Mouse (Mus musculus) neural tube, embryonic 12.5 days (tissue): ENCODE measurements around the gene Ccdc148. TPM values are rescaled to one million over a fixed set of nuclear protein-coding genes. Genes with fewer than 3 reads are reported as not detected.

Experiments
- ATAC-seq: fragments of 200-750 bp; cut with Nextera tagmentation; 2 replicates; pipeline ENCODE4 v1.8.0; 2017; ENCODE audit warnings: low read depth, mild to moderate bottlenecking, moderate TSS enrichment, moderate library complexity; ENCODE audit not compliant: low FRiP score
- H3K27ac ChIP-seq: fragments of 300-500 bp; sonication (generic); 2 replicates; pipeline ENCODE4 v1.5.1; 2016
- H3K27me3 ChIP-seq: fragments of 300-500 bp; sonication (generic); replicated peaks from 2 replicates; pipeline ENCODE4 v1.6.1; 2016; ENCODE audit warnings: mild to moderate bottlenecking
- H3K36me3 ChIP-seq: fragments of 300-500 bp; sonication (generic); 2 replicates; pipeline ENCODE4 v1.6.1; 2016; ENCODE audit warnings: mild to moderate bottlenecking
- H3K4me1 ChIP-seq: fragments of 300-500 bp; sonication (generic); 2 replicates; pipeline ENCODE4 v1.6.1; 2016
- H3K4me2 ChIP-seq: fragments of 300-500 bp; sonication (generic); replicated peaks from 2 replicates; pipeline ENCODE4 v1.6.1; 2016; ENCODE audit warnings: mild to moderate bottlenecking
- H3K4me3 ChIP-seq: fragments of 300-500 bp; sonication (generic); 2 replicates; pipeline ENCODE4 v1.5.1; 2016
- H3K9ac ChIP-seq: fragments of 300-500 bp; sonication (generic); 2 replicates; pipeline ENCODE4 v1.6.1; 2016; ENCODE audit warnings: mild to moderate bottlenecking
- H3K9me3 ChIP-seq: fragments of 300-500 bp; sonication (generic); 2 replicates; pipeline ENCODE4 v1.6.1; 2016; ENCODE audit warnings: mild to moderate bottlenecking
- WGBS: fragments of 180-500 bp; shearing (Covaris S2); methylation state at CpG from one replicate; pipeline ENCODE4 v1.1.7; 2016; 5-methylcytosine and 5-hydroxymethylcytosine counted together
- polyA plus RNA-seq: library from polyadenylated mRNA; unstranded; fragments of >200 nt; fragmentation: Nextera tagmentation; extraction: Ambion mirVana; gene quantifications from 2 replicates; pipeline ENCODE4 v1.2.1, GENCODE M21; 2016

The Ccdc148 gene
- polyA plus RNA-seq, 1 experiment from 2014 or later, result 1.4 TPM

DNA sequence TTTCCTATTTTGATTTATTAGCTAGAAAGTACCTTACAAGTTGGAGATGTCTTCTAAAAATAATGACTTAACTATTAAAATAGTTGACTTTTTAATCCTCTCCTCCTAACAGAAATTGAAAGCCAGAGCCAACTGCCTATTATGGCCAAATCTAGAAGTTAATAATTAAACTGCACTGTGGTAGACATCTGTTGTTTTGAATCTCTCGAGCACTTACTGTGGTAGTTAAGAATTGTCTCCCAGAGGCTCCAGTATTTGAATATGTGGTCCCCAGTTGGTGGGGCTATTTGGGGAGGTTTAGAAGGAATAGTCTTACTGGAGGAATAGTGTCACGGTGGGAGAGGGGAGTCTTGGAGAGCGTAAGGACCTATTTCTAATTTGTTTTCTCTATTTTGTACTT lies 319.5 kb downstream of the Ccdc148 start:
- Histone ChIP-seq H3K9ac (no peak overlapping the region), H3K4me3 (no peak overlapping the region), H3K27ac (no peak overlapping the region), H3K4me1 (no peaks in the 10 kb centered on the region), H3K9me3 (no peaks in the 10 kb centered on the region), H3K4me2 (no peak overlapping the region), H3K36me3 (no peaks in the 10 kb centered on the region), H3K27me3 (no peaks in the 10 kb centered on the region)
- ATAC-seq, result no peak
- WGBS, result 46% methylated on average over 3 of the region's 3 CpGs

DNA sequence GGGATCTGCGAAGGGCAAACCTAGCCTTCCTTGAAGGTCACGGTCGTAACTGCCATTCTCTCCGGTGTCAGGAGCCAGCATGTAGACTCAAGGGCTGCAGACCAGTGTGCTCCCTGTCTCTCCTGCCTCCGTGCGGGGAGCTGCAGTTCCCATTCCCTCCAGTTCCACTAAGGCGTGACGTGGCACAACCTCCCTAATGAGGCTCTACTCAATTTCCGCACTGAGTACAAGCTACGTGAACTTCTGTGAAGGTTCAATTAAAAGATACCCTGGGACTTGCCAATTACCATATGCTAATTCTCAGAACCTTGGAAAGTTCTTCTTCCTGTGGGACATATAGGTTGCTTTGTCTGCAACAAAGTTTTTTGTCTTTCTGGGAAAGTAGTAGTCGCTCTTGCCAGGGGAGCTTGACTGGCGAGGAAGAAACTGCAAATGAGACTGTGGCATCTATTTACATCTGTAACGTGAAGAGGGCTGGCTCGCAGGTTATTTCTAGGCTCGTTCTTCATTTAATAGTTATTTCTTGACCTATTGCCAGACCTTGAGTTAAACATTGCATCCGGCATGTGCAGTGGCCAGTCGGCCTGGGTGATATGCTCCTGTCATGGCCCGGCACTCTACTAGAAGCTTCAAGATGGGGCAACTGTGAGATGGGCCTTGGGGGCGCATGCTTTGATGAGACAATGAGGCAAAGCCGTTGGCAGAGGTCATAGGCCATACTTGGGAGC lies 328.1 kb downstream of the Ccdc148 start:
- no peak for ATAC-seq
- Histone ChIP-seq H3K9ac (no peak overlapping the region), H3K4me3 (no peak overlapping the region), H3K4me2 (no peak overlapping the region), H3K27ac (no peak overlapping the region), H3K4me1 (no peaks in the 10 kb centered on the region), H3K9me3 (no peaks in the 10 kb centered on the region), H3K36me3 (no peaks in the 10 kb centered on the region), H3K27me3 (no peaks in the 10 kb centered on the region)
- 92% methylated on average over 20 of the region's 20 CpGs for WGBS

DNA sequence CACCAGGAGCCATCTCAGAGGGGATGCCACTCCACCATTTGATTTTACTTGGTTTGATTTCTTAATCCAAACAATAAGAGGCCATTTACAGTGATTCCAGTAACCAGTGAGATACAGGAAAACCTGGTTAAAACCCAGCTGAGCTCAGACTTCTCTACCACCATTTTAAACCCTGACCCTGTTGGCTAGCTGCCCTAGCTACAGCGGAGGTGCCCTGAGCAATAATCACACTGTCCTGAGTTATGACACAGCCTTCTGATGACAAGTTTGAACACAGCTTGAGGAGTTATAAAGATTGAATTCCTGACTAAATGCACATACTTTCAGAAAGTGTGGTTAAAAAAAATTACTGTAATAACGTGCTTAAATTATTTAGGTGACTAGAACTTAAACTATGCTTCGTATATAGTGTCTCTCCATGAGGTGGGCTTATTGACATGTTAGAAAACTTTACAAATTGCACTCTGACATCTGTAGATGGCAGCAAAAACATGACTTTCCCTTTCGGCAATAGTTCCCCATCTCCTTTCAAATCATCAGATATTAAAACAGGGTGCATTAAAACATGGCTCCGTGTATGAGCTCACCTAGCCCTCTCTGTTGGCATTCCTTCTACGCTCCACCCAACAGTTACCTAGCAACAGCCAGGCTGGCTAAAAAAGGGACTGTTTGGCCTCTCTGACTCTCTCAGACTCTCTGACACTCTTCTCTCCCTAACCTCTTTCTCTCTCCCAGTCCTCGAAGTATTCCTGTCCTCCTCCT lies 330.3 kb downstream of the Ccdc148 start:
- Histone ChIP-seq H3K27me3 (no peaks in the 10 kb centered on the region), H3K4me1 (no peaks in the 10 kb centered on the region), H3K36me3 (no peaks in the 10 kb centered on the region), H3K9me3 (no peaks in the 10 kb centered on the region), H3K9ac (no peak overlapping the region), H3K27ac (no peak overlapping the region), H3K4me2 (no peak overlapping the region), H3K4me3 (no peak overlapping the region)
- ATAC-seq, result peak; percentile 41; the same call in 1 of the 2 replicates
- WGBS, result 74% methylated on average over 7 of the region's 7 CpGs

DNA sequence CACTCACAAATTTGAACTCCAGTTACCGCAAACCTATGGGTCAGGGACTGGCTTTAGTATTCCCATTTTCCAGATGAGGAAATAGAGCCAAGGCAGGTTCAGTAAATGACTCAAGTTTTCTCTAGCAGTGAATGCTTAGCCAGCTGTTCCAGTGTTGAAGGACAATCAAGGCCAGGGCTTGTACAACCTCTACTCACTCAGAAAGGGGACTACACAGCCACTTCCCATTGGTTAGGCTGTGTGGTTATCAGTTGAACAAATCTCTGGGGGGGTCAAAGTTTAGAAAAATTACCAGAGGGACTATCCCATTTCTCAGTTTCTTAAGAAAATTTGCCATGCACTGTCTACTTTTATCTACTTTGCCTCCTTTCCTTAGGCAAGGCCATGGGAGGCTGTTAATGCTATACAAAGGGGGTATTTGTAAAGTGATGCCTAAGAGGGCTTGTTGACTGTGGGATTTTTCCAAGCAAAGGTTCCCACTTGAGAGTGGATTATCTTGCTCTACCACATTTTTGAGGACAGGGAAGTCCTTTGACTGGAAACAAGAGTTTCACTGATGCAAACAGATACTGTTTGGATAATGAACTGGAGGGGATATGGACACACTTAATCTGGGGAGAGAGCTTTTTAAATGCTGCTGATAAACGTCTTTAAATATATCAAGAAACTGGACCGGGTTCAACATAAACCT lies 331.4 kb downstream of the Ccdc148 start:
- Histone ChIP-seq H3K36me3 (no peaks in the 10 kb centered on the region), H3K9ac (no peak overlapping the region), H3K27ac (no peak overlapping the region), H3K27me3 (no peaks in the 10 kb centered on the region), H3K4me2 (no peak overlapping the region), H3K4me3 (no peak overlapping the region), H3K9me3 (no peaks in the 10 kb centered on the region), H3K4me1 (no peaks in the 10 kb centered on the region)
- ATAC-seq, result no peak
- WGBS, result 84% methylated on average over 3 of the region's 3 CpGs

DNA sequence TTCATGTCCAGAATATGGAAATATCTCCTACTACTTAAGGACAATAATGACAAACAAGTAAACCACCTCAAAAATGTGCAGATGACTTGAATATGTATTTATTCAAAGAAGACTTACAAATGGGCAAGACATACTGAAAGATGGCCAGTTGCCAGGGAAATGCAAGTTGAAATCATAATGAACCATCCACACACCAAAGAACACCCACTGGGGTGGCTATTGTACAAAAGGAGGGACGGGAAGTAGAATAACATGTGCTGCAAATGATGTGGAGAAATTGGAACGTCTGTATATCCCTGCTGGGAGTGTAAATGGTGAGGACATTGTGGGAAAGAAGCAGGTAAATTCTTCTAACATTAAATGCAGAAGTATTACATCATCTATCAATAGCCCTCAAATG lies 347.5 kb downstream of the Ccdc148 start:
- no peak for ATAC-seq
- Histone ChIP-seq H3K4me3 (no peak overlapping the region), H3K27me3 (no peaks in the 10 kb centered on the region), H3K36me3 (no peaks in the 10 kb centered on the region), H3K9ac (no peak overlapping the region), H3K9me3 (no peaks in the 10 kb centered on the region), H3K4me1 (no peaks in the 10 kb centered on the region), H3K4me2 (no peak overlapping the region), H3K27ac (no peak overlapping the region)
- WGBS, result 42% methylated on average over 2 of the region's 2 CpGs

DNA sequence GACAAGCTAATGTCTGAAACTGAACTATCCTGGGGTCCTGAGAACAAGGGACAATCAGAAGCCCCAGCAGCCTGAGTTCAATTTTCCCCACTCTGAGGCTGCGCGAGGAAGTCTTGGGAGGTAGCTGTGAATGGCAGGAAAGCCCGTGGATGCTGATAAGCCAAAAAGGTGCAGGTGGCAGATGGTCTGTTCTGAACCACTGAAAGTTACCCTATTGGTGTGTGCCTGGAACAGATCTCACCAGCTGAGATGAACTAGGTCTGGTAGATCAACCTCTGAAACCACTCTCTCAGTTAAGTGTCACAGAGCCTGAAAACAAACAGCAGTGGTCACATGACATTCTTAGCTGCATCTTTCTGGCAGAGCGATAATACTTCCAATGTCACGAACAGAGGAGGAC lies 360.9 kb downstream of the Ccdc148 start:
- 92% methylated on average over 5 of the region's 5 CpGs for WGBS
- Histone ChIP-seq H3K36me3 (no peaks in the 10 kb centered on the region), H3K4me3 (no peak overlapping the region), H3K27me3 (no peaks in the 10 kb centered on the region), H3K4me2 (no peak overlapping the region), H3K27ac (no peak overlapping the region), H3K9ac (no peak overlapping the region), H3K9me3 (no peaks in the 10 kb centered on the region), H3K4me1 (no peaks in the 10 kb centered on the region)
- no peak for ATAC-seq

DNA sequence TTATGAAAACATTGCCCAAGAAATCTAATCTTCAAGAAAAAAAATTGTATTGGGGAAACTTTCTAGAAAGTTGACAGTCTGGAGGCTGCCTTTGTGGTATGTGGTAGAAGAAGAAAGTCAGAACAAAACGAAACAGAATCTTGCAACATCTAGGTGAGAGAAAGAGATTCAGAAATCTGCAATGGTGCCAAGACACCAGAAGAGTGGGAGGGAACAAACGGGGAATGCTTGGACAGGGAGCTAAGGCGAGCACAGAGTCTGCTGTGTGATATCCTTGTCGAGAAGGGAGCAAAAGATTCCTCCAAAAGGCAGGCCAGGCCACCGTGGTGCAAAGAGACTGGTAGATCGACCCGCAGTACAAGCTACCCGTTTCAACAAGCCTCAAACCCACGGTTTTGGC lies 361.4 kb downstream of the Ccdc148 start:
- Histone ChIP-seq H3K9ac (no peak overlapping the region), H3K36me3 (no peaks in the 10 kb centered on the region), H3K4me1 (no peaks in the 10 kb centered on the region), H3K27me3 (no peaks in the 10 kb centered on the region), H3K4me3 (no peak overlapping the region), H3K4me2 (no peak overlapping the region), H3K27ac (no peak overlapping the region), H3K9me3 (no peaks in the 10 kb centered on the region)
- ATAC-seq, result no peak
- 93% methylated on average over 9 of the region's 9 CpGs for WGBS

DNA sequence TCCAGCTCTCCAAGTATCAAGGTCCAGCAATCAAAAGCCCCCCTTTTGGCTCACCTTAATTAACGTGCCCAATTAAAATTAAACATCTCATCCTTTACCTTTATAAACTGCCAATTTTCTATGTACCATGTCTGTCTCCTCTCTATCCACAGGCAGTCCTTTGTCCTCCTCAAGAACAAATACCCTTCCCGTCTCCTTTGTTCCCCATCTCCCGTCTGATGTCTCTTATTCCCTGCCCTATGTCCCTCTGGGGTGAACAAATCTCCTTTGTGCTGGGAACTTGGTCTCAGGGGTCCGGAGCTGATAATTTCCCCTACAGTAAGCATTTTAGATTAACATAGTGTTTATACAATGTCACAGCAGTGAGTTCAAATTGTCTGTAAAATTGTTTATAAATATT lies 363.0 kb downstream of the Ccdc148 start:
- no peak for ATAC-seq
- no peak overlapping the region for H3K9ac ChIP-seq
- no peak overlapping the region for H3K27ac ChIP-seq
- no peaks in the 10 kb centered on the region for H3K36me3 ChIP-seq
- no peaks in the 10 kb centered on the region for H3K4me1 ChIP-seq
- no peak overlapping the region for H3K4me3 ChIP-seq
- H3K4me2 ChIP-seq, result no peak overlapping the region
- WGBS, result 30% methylated on average over 4 of the region's 4 CpGs
- H3K27me3 ChIP-seq, result no peaks in the 10 kb centered on the region
- no peaks in the 10 kb centered on the region for H3K9me3 ChIP-seq

DNA sequence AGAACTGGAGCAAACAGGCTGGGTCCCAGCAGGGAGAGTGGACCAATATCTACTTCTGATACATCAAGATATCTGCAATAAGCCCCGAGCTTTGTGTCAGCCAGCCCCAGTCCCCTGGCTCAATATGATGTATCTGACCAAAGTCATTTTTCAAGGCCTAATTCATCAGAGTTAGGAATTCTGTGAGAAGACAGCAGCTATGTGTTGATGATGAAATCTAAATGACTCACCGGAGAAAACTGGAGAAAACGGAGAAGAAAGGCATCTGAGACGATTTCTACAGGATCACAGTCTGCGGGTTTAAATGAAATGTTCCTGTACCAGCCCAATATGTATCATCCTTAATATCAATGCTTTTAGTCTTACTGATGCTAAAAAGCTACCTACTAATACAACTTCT lies 365.1 kb downstream of the Ccdc148 start:
- ATAC-seq, result no peak
- H3K4me1 ChIP-seq, result no peaks in the 10 kb centered on the region
- H3K4me3 ChIP-seq, result no peak overlapping the region
- H3K27me3 ChIP-seq, result no peaks in the 10 kb centered on the region
- WGBS, result 95% methylated on average over 5 of the region's 5 CpGs
- H3K27ac ChIP-seq, result no peak overlapping the region
- no peaks in the 10 kb centered on the region for H3K36me3 ChIP-seq
- no peak overlapping the region for H3K9ac ChIP-seq
- H3K4me2 ChIP-seq, result no peak overlapping the region
- no peaks in the 10 kb centered on the region for H3K9me3 ChIP-seq

DNA sequence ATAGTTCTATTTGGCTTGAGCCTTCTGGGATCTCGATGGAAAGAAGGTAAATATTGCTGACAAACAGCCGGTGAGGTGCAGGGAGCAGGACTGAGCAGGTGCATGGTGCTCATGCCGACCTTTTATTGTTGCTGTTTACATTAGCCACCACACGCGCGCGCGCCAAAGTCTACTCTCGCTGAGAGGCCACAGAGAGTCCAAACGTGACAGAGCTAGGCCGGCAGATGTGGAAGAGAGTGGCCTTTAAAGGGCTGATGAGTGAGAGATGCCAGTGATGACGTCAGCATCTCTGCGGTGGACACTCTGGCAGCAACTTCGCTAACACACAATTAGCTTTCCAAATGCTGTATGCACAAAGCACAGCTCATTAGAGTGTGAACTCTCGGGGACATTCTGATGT lies 366.0 kb downstream of the Ccdc148 start:
- Histone ChIP-seq H3K4me2 (no peak overlapping the region), H3K27me3 (no peaks in the 10 kb centered on the region), H3K27ac (no peak overlapping the region), H3K9me3 (no peaks in the 10 kb centered on the region), H3K36me3 (no peaks in the 10 kb centered on the region), H3K4me3 (no peak overlapping the region), H3K9ac (no peak overlapping the region), H3K4me1 (no peaks in the 10 kb centered on the region)
- ATAC-seq, result no peak
- 85% methylated on average over 15 of the region's 15 CpGs for WGBS

DNA sequence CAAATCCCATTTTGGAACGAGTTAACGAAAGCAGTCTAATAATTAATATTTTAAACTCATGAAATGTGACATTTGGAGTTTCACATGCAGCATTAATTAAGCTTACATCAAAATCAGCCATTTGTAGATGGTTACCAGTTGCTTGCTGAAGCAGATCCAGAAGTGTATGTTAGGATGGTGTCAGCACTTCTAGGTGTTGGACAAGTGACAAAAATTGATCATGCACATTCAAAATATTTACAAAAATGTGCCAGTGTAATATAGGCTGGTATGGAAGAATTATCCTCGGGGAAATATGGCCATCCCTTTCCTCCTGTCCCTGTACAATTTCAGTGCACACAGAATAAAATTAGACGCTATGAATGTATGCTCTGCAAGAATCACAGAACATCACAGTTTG lies 370.1 kb downstream of the Ccdc148 start:
- H3K9me3 ChIP-seq, result no peaks in the 10 kb centered on the region
- no peak overlapping the region for H3K4me3 ChIP-seq
- H3K27me3 ChIP-seq, result no peaks in the 10 kb centered on the region
- no peak overlapping the region for H3K9ac ChIP-seq
- H3K4me1 ChIP-seq, result no peaks in the 10 kb centered on the region
- H3K27ac ChIP-seq, result no peak overlapping the region
- no peaks in the 10 kb centered on the region for H3K36me3 ChIP-seq
- 92% methylated on average over 4 of the region's 4 CpGs for WGBS
- no peak for ATAC-seq
- H3K4me2 ChIP-seq, result no peak overlapping the region

DNA sequence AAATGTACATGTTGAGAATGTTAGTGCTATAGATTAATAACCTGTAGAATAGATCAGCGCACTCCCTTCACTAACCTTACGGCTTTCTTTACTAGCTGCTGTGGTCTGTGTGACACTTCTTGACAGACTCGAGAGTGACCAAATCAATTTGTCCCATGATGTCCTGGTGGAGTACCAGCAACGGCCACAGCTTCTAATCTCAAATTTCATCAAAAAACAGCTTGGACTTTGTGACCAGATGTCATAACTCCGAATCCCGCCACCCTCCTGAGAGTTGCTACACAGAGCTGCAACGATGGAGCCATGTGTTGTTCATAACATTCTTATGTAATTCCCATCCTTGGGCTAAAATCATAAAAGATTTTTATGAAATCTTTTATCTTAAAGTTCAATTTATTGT lies 370.5 kb downstream of the Ccdc148 start:
- Histone ChIP-seq H3K9me3 (no peaks in the 10 kb centered on the region), H3K27me3 (no peaks in the 10 kb centered on the region), H3K36me3 (no peaks in the 10 kb centered on the region), H3K4me3 (no peak overlapping the region), H3K27ac (no peak overlapping the region), H3K9ac (no peak overlapping the region), H3K4me1 (no peaks in the 10 kb centered on the region), H3K4me2 (no peak overlapping the region)
- no peak for ATAC-seq
- WGBS, result 87% methylated on average over 7 of the region's 7 CpGs
